Mouse (Mus musculus) CH12.LX (cell line): ENCODE results near the gene Abr. TPM values are rescaled to one million over a fixed set of nuclear protein-coding genes. Genes with fewer than 3 reads are reported as not detected.

Experiments used
- DNase-seq: peaks from one replicate; pipeline ENCODE4 v3.0.0-alpha.2; 2013; ENCODE audit errors: extremely low read depth
- H3K27ac ChIP-seq: 2 replicates; pipeline ENCODE4 v1.5.1; 2012; ENCODE audit warnings: low read depth, mild to moderate bottlenecking, control low read depth, moderate library complexity; ENCODE audit not compliant: insufficient read depth
- H3K27me3 ChIP-seq: replicated peaks from 2 replicates; pipeline ENCODE3; 2012; ENCODE audit warnings: inconsistent platforms
- H3K36me3 ChIP-seq, 2 experiments: replicated peaks in 1 of 2; 2 replicates each; pipeline versions ENCODE3 to v1.6.1; 2012; ENCODE audit warnings: inconsistent platforms in 1 of 2, low read length in 1 of 2, mild to moderate bottlenecking in 1 of 2, mixed read lengths in 1 of 2, moderate library complexity in 1 of 2; ENCODE audit not compliant: control insufficient read depth in 1 of 2, insufficient read depth in 1 of 2
- H3K4me1 ChIP-seq, 2 experiments: 2 replicates each; pipeline ENCODE4 v1.6.1; 2012; ENCODE audit warnings: inconsistent platforms in 1 of 2, moderate library complexity in 1 of 2; ENCODE audit not compliant: insufficient read depth in 2 of 2, control insufficient read depth in 1 of 2
- H3K4me2 ChIP-seq: 2 replicates; pipeline ENCODE4 v1.6.1; 2012; ENCODE audit warnings: low read depth, mild to moderate bottlenecking, control low read depth; ENCODE audit not compliant: poor library complexity, insufficient read depth, severe bottlenecking
- H3K4me3 ChIP-seq, 3 experiments: fragments of 150-350 bp in 1 of 3; sonication (generic) in 1 of 3; replicated peaks in 1 of 3; 2 replicates each; pipeline versions ENCODE3 to v1.5.1; 2011 to 2012; ENCODE audit warnings: low read depth in 2 of 3, low read length in 2 of 3, mild to moderate bottlenecking in 2 of 3, moderate library complexity in 2 of 3, control low read depth in 1 of 3, improper control_type of control experiment in 1 of 3, inconsistent platforms in 1 of 3, mixed read lengths in 1 of 3; ENCODE audit not compliant: poor library complexity in 1 of 3
- H3K79me2 ChIP-seq: replicated peaks from 2 replicates; pipeline ENCODE4 v1.6.1; 2012; ENCODE audit warnings: mild to moderate bottlenecking, moderate library complexity; ENCODE audit not compliant: control insufficient read depth, poor library complexity, insufficient read depth, severe bottlenecking; ENCODE audit errors: extremely low read depth
- H3K9ac ChIP-seq: 2 replicates; pipeline ENCODE4 v1.6.1; 2012; ENCODE audit warnings: low read depth, mild to moderate bottlenecking, control low read depth, moderate library complexity; ENCODE audit not compliant: insufficient read depth
- H3K9me3 ChIP-seq: replicated peaks from 2 replicates; pipeline ENCODE3; 2012; ENCODE audit warnings: low read length, inconsistent platforms, mixed read lengths
- BHLHE40 ChIP-seq: IDR thresholded peaks from 2 replicates; pipeline ENCODE4 v1.6.1; 2011; ENCODE audit warnings: mild to moderate bottlenecking, low read depth, low read length, improper control_type of control experiment
- CHD1 ChIP-seq: IDR thresholded peaks from 2 replicates; pipeline ENCODE4 v1.6.1; 2012; ENCODE audit warnings: low read depth, low read length, improper control_type of control experiment, inconsistent platforms
- CHD2 ChIP-seq: IDR thresholded peaks from 2 replicates; pipeline ENCODE4 v1.6.1; 2011; ENCODE audit warnings: low read length, improper control_type of control experiment
- CTCF ChIP-seq, 2 experiments: IDR thresholded peaks in 1 of 2; conservative IDR thresholded peaks in 1 of 2; 2 replicates each; pipeline ENCODE4 v1.5.1; 2011 to 2012; ENCODE audit warnings: low read depth in 2 of 2, low read length in 2 of 2, improper control_type of control experiment in 1 of 2, inconsistent platforms in 1 of 2, mild to moderate bottlenecking in 1 of 2, moderate library complexity in 1 of 2
- E2F4 ChIP-seq: IDR thresholded peaks from 2 replicates; pipeline ENCODE4 v1.6.1; 2011; ENCODE audit warnings: low read depth, low read length, improper control_type of control experiment; ENCODE audit not compliant: insufficient replicate concordance
- ELF1 ChIP-seq: IDR thresholded peaks from 2 replicates; pipeline ENCODE4 v1.6.1; 2014; ENCODE audit warnings: low read depth, mild to moderate bottlenecking, inconsistent platforms, low read length, improper control_type of control experiment
- EP300 ChIP-seq: IDR thresholded peaks from 2 replicates; pipeline ENCODE4 v1.6.1; 2011; ENCODE audit warnings: low read length, improper control_type of control experiment
- ETS1 ChIP-seq: conservative IDR thresholded peaks from 2 replicates; pipeline ENCODE4 v1.6.1; 2012; ENCODE audit warnings: low read depth, mild to moderate bottlenecking, inconsistent platforms, low read length, improper control_type of control experiment, moderate library complexity
- GABPA ChIP-seq: IDR thresholded peaks from 2 replicates; pipeline ENCODE4 v1.6.1; 2012; ENCODE audit warnings: low read depth, low read length, improper control_type of control experiment, inconsistent platforms; ENCODE audit not compliant: insufficient replicate concordance
- HCFC1 ChIP-seq: IDR thresholded peaks from 2 replicates; pipeline ENCODE4 v1.6.1; 2012; ENCODE audit warnings: low read depth, mild to moderate bottlenecking, inconsistent platforms, low read length, improper control_type of control experiment
- IRF4 ChIP-seq: IDR thresholded peaks from 2 replicates; pipeline ENCODE4 v1.6.1; 2014; ENCODE audit warnings: low read depth, mild to moderate bottlenecking, inconsistent platforms, low read length, improper control_type of control experiment
- JUN ChIP-seq: IDR thresholded peaks from 2 replicates; pipeline ENCODE4 v1.6.1; 2011; ENCODE audit warnings: low read depth, mild to moderate bottlenecking, low read length, improper control_type of control experiment, moderate library complexity; ENCODE audit not compliant: insufficient read depth
- JUND ChIP-seq: conservative IDR thresholded peaks from 2 replicates; pipeline ENCODE4 v1.6.1; 2011; ENCODE audit warnings: low read depth, low read length, improper control_type of control experiment
- KAT2A ChIP-seq: IDR thresholded peaks from 2 replicates; pipeline ENCODE4 v1.6.1; 2012; ENCODE audit warnings: low read length, improper control_type of control experiment, inconsistent platforms; ENCODE audit not compliant: insufficient replicate concordance
- MAFK ChIP-seq: IDR thresholded peaks from 2 replicates; pipeline ENCODE4 v1.6.1; 2011; ENCODE audit warnings: low read length, improper control_type of control experiment; ENCODE audit not compliant: insufficient replicate concordance
- MAX ChIP-seq: IDR thresholded peaks from 2 replicates; pipeline ENCODE4 v1.6.1; 2011; ENCODE audit warnings: low read length, improper control_type of control experiment
- MAZ ChIP-seq: IDR thresholded peaks from 2 replicates; pipeline ENCODE4 v1.6.1; 2012; ENCODE audit warnings: low read depth, mild to moderate bottlenecking, inconsistent platforms, low read length, improper control_type of control experiment, moderate library complexity
- MEF2A ChIP-seq: IDR thresholded peaks from 2 replicates; pipeline ENCODE4 v1.6.1; 2014; ENCODE audit warnings: low read depth, mild to moderate bottlenecking, inconsistent platforms, low read length, improper control_type of control experiment, borderline replicate concordance
- MXI1 ChIP-seq: IDR thresholded peaks from 2 replicates; pipeline ENCODE4 v1.6.1; 2011; ENCODE audit warnings: mild to moderate bottlenecking, low read depth, low read length, improper control_type of control experiment
- MYC ChIP-seq: IDR thresholded peaks from 2 replicates; pipeline ENCODE4 v1.6.1; 2011; ENCODE audit warnings: low read depth, mild to moderate bottlenecking, improper control_type of control experiment, low read length
- NELFE ChIP-seq: IDR thresholded peaks from 2 replicates; pipeline ENCODE4 v1.6.1; 2011; ENCODE audit warnings: low read depth, low read length, improper control_type of control experiment
- NRF1 ChIP-seq: IDR thresholded peaks from 2 replicates; pipeline ENCODE4 v1.6.1; 2014; ENCODE audit warnings: low read depth, mild to moderate bottlenecking, inconsistent platforms, low read length, improper control_type of control experiment, moderate library complexity
- PAX5 ChIP-seq: IDR thresholded peaks from 2 replicates; pipeline ENCODE4 v1.6.1; 2012; ENCODE audit warnings: low read length, inconsistent platforms, mixed read lengths
- POLR2A ChIP-seq: IDR thresholded peaks from 2 replicates; pipeline ENCODE4 v1.6.1; 2011; ENCODE audit warnings: low read depth, mild to moderate bottlenecking, improper control_type of control experiment, low read length
- POLR2AphosphoS2 ChIP-seq: IDR thresholded peaks from 2 replicates; pipeline ENCODE4 v1.6.1; 2011; ENCODE audit warnings: low read depth, low read length, improper control_type of control experiment
- RAD21 ChIP-seq: IDR thresholded peaks from 2 replicates; pipeline ENCODE4 v1.6.1; 2011; ENCODE audit warnings: low read depth, mild to moderate bottlenecking, low read length, improper control_type of control experiment, moderate library complexity
- RCOR1 ChIP-seq: conservative IDR thresholded peaks from 2 replicates; pipeline ENCODE4 v1.6.1; 2012; ENCODE audit warnings: low read depth, mild to moderate bottlenecking, inconsistent platforms, low read length, improper control_type of control experiment
- SIN3A ChIP-seq: IDR thresholded peaks from 2 replicates; pipeline ENCODE4 v1.6.1; 2012; ENCODE audit warnings: low read length, improper control_type of control experiment, inconsistent platforms
- SMC3 ChIP-seq: IDR thresholded peaks from 2 replicates; pipeline ENCODE4 v1.6.1; 2011; ENCODE audit warnings: low read depth, low read length, improper control_type of control experiment
- TBP ChIP-seq: conservative IDR thresholded peaks from 2 replicates; pipeline ENCODE4 v1.6.1; 2011; ENCODE audit warnings: low read depth, low read length, improper control_type of control experiment
- TCF12 ChIP-seq: IDR thresholded peaks from 2 replicates; pipeline ENCODE4 v1.6.1; 2014; ENCODE audit warnings: low read depth, mild to moderate bottlenecking, inconsistent platforms, low read length, improper control_type of control experiment
- UBTF ChIP-seq: IDR thresholded peaks from 2 replicates; pipeline ENCODE4 v1.6.1; 2012; ENCODE audit warnings: low read depth, mild to moderate bottlenecking, inconsistent platforms, low read length, improper control_type of control experiment, moderate library complexity
- USF1 ChIP-seq: IDR thresholded peaks from 2 replicates; pipeline ENCODE4 v1.6.1; 2014; ENCODE audit warnings: low read depth, mild to moderate bottlenecking, inconsistent platforms, low read length, improper control_type of control experiment
- USF2 ChIP-seq: conservative IDR thresholded peaks from 2 replicates; pipeline ENCODE4 v1.6.1; 2011; ENCODE audit warnings: low read depth, low read length, improper control_type of control experiment
- ZC3H11A ChIP-seq: IDR thresholded peaks from 2 replicates; pipeline ENCODE4 v1.6.1; 2012; ENCODE audit warnings: low read depth, mild to moderate bottlenecking, inconsistent platforms, low read length, improper control_type of control experiment
- ZKSCAN1 ChIP-seq: IDR thresholded peaks from 2 replicates; pipeline ENCODE4 v1.6.1; 2012; ENCODE audit warnings: low read depth, inconsistent platforms, low read length, improper control_type of control experiment, borderline replicate concordance
- ZMIZ1 ChIP-seq: IDR thresholded peaks from 2 replicates; pipeline ENCODE4 v1.6.1; 2012; ENCODE audit warnings: low read depth, mild to moderate bottlenecking, inconsistent platforms, low read length, improper control_type of control experiment
- ZNF384 ChIP-seq: IDR thresholded peaks from 2 replicates; pipeline ENCODE4 v1.6.1; 2012; ENCODE audit warnings: low read depth, low read length, improper control_type of control experiment, inconsistent platforms
- dilution Hi-C: fragments of 300-500 bp; cut with MboI; formaldehyde crosslinking; loops from 2 replicates; pipeline ENCODE4 v1.14.3; 2020; ENCODE audit warnings: low sequenced_read_pairs; ENCODE audit not compliant: extremely low pct_unique_long_range_greater_than_20kb, extremely low pct_ligation_motif_present
- in situ Hi-C: fragments of 300-500 bp; cut with MboI; formaldehyde crosslinking; loops from 3 replicates; pipeline ENCODE4 v1.14.3; 2019; ENCODE audit warnings: low sequenced_read_pairs, low pct_ligation_motif_present, low pct_unique_long_range_greater_than_20kb, mixed read lengths
- polyA plus RNA-seq: library from polyadenylated mRNA; unstranded; fragments of >175 nt; gene quantifications from 2 replicates; pipeline ENCODE4 v1.2.1, GENCODE M21; 2012; ENCODE audit warnings: low read depth; ENCODE audit not compliant: insufficient read length
- total RNA-seq, 2 experiments: library from RNA; depleted of rRNA; stranded (reverse); fragments of 300-350 nt in 1 of 2; fragments of >200 nt in 1 of 2; gene quantifications; 2 replicates each; pipeline ENCODE4 v1.2.3; 2012 to 2014

The Abr gene
- total and polyA plus RNA-seq, 3 experiments: 21.0 to 49.5 (median 37.4) TPM

GRCm38 (mm10) chr11:76593620-76594326, 28.3 kb downstream of the Abr start:
- Histone ChIP-seq H3K27ac (no peak overlapping the region), H3K79me2 (no peaks in the 10 kb centered on the region), H3K4me1 (peaks cover 29 to 42% of the 10 kb centered on the region in 2 experiments), H3K4me2 (no peak overlapping the region), H3K9ac (no peak overlapping the region)
- peak; percentile 94 for DNase-seq
- in situ Hi-C loops: no loop called here
- dilution Hi-C loops: no loop called here
- TF ChIP-seq NRF1 (no peak), NELFE (no peak), MAX (peak; percentile 52), CHD1 (no peak), EP300 (peak; percentile 91), JUN (no peak), SIN3A (no peak; the same call in 1 of the 2 replicates), PAX5 (no peak), USF2 (peak; percentile 81), JUND (no peak), GABPA (no peak), KAT2A (no peak), BHLHE40 (peak; percentile 99), TCF12 (peak; percentile 84), ZKSCAN1 (no peak), POLR2A (no peak), UBTF (no peak), CHD2 (0 out of 2 replicates have a peak, but pooled peaks have one; percentile 31), POLR2AphosphoS2 (no peak), ZMIZ1 (no peak), ETS1 (peak; percentile 88), HCFC1 (no peak), RAD21 (no peak; the same call in none of the 2 replicates), MAZ (no peak), MXI1 (no peak; the same call in 1 of the 2 replicates), RCOR1 (0 out of 2 replicates have a peak, but pooled peaks have one; percentile 8), MAFK (peak; percentile 92), CTCF (conservative IDR thresholded peaks at IDR 0.05 in 1 of 2, IDR thresholded peaks at IDR 0.05 in 1 of 2; ENCODE audit: low read depth in 2 of 2, low read length in 2 of 2) (no peak), SMC3 (no peak; the same call in 1 of the 2 replicates), ELF1 (no peak), USF1 (peak; percentile 84), E2F4 (no peak), ZC3H11A (no peak), ZNF384 (no peak), IRF4 (peak; percentile 64), TBP (no peak), MYC (0 out of 2 replicates have a peak, but pooled peaks have one; percentile 55), MEF2A (peak; percentile 76)
- TF ChIP-seq, all 38 proteins: peak for 13
- peaks cover 50% of the 10 kb centered on the region for H3K27me3 ChIP-seq
- no peak overlapping the region for H3K4me3 ChIP-seq
- no peaks in the 10 kb centered on the region for H3K36me3 ChIP-seq
- H3K9me3 ChIP-seq: no peaks in the 10 kb centered on the region
